Mouse (Mus musculus): Measurements from ENCODE around the gene Hoxd4.

DNA sequence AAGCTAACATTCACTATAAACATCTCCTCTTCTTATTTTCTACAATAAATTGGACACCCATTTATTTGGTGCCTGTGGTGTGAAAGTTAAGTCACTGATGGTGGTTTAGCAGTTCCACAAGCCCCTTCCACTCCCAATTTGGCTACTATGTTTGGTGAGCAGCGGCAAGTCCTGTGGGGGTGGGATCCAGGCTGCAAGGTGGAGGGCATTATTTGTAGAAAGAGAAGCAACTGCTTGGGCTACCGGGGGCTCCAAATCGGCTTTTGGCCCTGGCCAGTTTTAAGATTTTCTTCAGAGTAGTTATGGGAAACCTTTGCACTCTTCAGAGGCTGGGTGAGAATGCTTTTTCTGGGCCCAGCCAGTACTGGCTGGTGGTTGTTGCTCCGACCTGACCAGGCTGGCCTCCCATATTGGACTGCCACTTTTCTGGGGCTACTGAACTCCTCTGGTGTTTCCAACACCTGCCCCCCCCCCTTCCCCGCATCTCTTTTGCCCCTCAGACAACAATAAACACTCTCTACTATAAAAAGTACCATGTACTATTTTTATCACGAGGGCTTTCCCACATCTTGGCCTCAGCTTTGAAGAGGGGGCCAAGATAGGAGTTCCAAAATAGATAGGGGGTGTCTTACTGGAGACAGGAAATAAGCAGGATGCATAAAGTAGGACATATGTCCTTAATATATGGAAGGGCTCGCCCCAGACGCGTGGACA, 20.2 kb downstream of the Hoxd4 start:
- TF ChIP-seq GATA1 (IDR thresholded peaks at IDR 0.05; ENCODE audit: low read length) (no peak), TAL1 (IDR thresholded peaks at IDR 0.05; ENCODE audit: low read length) (no peak)
